Mouse (Mus musculus) neural tube, embryonic 11.5 days (tissue): ENCODE measurements around the gene Kat2b. TPM values are rescaled to one million over a fixed set of nuclear protein-coding genes. Genes with fewer than 3 reads are reported as not detected.
"Not testable (repeated sequence)": the region's sequence is repeated elsewhere in the genome, so short reads cannot be mapped to it uniquely, and the experiment has no call there.

Experiments
- ATAC-seq: fragments of 200-750 bp; cut with Nextera tagmentation; 2 replicates; pipeline ENCODE4 v1.8.0; 2017; ENCODE audit warnings: moderate number of reproducible peaks, mild to moderate bottlenecking, moderate TSS enrichment, moderate library complexity; ENCODE audit not compliant: insufficient read depth, low FRiP score, low TSS enrichment
- DNase-seq: peaks from one replicate; pipeline ENCODE4 v3.0.0-alpha.2; 2015; ENCODE audit warnings: low spot score
- H3K27ac ChIP-seq: fragments of 300-500 bp; sonication (generic); 2 replicates; pipeline ENCODE4 v1.5.1; 2014; ENCODE audit warnings: low read depth, mild to moderate bottlenecking, low read length
- H3K27me3 ChIP-seq: fragments of 300-500 bp; sonication (generic); 2 replicates; pipeline ENCODE4 v1.6.1; 2014; ENCODE audit warnings: mild to moderate bottlenecking, low read length, mixed read lengths; ENCODE audit not compliant: control insufficient read depth, insufficient read depth
- H3K36me3 ChIP-seq: fragments of 300-500 bp; sonication (generic); 2 replicates; pipeline ENCODE4 v1.6.1; 2014; ENCODE audit warnings: mild to moderate bottlenecking, low read length, moderate library complexity, mixed read lengths; ENCODE audit not compliant: control insufficient read depth, insufficient read depth
- H3K4me1 ChIP-seq: fragments of 300-500 bp; sonication (generic); 2 replicates; pipeline ENCODE4 v1.6.1; 2014; ENCODE audit warnings: low read length, mixed read lengths; ENCODE audit not compliant: control insufficient read depth, insufficient read depth
- H3K4me2 ChIP-seq: fragments of 300-500 bp; sonication (generic); 2 replicates; pipeline ENCODE4 v1.6.1; 2014; ENCODE audit warnings: low read depth, mild to moderate bottlenecking, moderate library complexity
- H3K4me3 ChIP-seq: fragments of 300-500 bp; sonication (generic); 2 replicates; pipeline ENCODE4 v1.5.1; 2014; ENCODE audit warnings: low read depth, low read length
- H3K9ac ChIP-seq: fragments of 300-500 bp; sonication (generic); 2 replicates; pipeline ENCODE4 v1.6.1; 2014; ENCODE audit warnings: mild to moderate bottlenecking, low read length
- H3K9me3 ChIP-seq: fragments of 300-500 bp; sonication (generic); 2 replicates; pipeline ENCODE4 v1.6.1; 2016; ENCODE audit warnings: low read length; ENCODE audit not compliant: control insufficient read depth
- WGBS: fragments of 180-500 bp; shearing (Covaris S2); extraction: QIAGEN DNeasy Blood & Tissue Kit; methylation state at CpG from one replicate; pipeline ENCODE4 v1.1.7; 2014; 5-methylcytosine and 5-hydroxymethylcytosine counted together
- polyA plus RNA-seq: library from polyadenylated mRNA; unstranded; fragments of >200 nt; fragmentation: Nextera tagmentation; extraction: Ambion mirVana; gene quantifications from 2 replicates; pipeline ENCODE4 v1.2.1, GENCODE M21; 2014

The Kat2b gene
- polyA plus RNA-seq, 1 experiment from 2014 or later = 5.2 TPM

- H3K9me3 ChIP-seq = no peaks in the 10 kb centered on the region
- no peaks in the 10 kb centered on the region for H3K36me3 ChIP-seq
- 86% methylated on average over 4 of the region's 4 CpGs for WGBS
- no peak for DNase-seq
- no peaks in the 10 kb centered on the region for H3K4me1 ChIP-seq
- ATAC-seq = no peak
- no peak overlapping the region for H3K4me3 ChIP-seq
- no peak overlapping the region for H3K4me2 ChIP-seq
- H3K9ac ChIP-seq = no peak overlapping the region
- no peaks in the 10 kb centered on the region for H3K27me3 ChIP-seq
- no peak overlapping the region for H3K27ac ChIP-seq
Measured at GRCm38 (mm10) chr17:53598571-53598970, 31.9 kb downstream of the Kat2b start.

- H3K4me3 ChIP-seq, DNase-seq, H3K27me3 ChIP-seq, H3K36me3 ChIP-seq, H3K27ac ChIP-seq, H3K9ac ChIP-seq, H3K9me3 ChIP-seq, H3K4me2 ChIP-seq, ATAC-seq, H3K4me1 ChIP-seq: not testable (repeated sequence)
- no CpG with 5 or more reads among the region's 7 CpGs for WGBS
Measured at GRCm38 (mm10) chr17:53603236-53603635, 36.6 kb downstream of the Kat2b start.

- not testable (repeated sequence) for DNase-seq, H3K9ac ChIP-seq, H3K4me3 ChIP-seq, ATAC-seq, H3K9me3 ChIP-seq, H3K36me3 ChIP-seq, H3K4me2 ChIP-seq, H3K4me1 ChIP-seq, H3K27ac ChIP-seq, H3K27me3 ChIP-seq
- no CpG with 5 or more reads among the region's 7 CpGs for WGBS
Measured at GRCm38 (mm10) chr17:53606082-53606481, 39.4 kb downstream of the Kat2b start.

GRCm38 (mm10) chr17:53608924-53609323 is 42.3 kb downstream of the Kat2b start:
- not testable (repeated sequence) for ATAC-seq, H3K27ac ChIP-seq, H3K36me3 ChIP-seq, H3K9me3 ChIP-seq, H3K27me3 ChIP-seq, DNase-seq, H3K4me3 ChIP-seq, H3K4me2 ChIP-seq, H3K4me1 ChIP-seq, H3K9ac ChIP-seq
- WGBS = no CpG with 5 or more reads among the region's 7 CpGs

GRCm38 (mm10) chr17:53617295-53617957 is 50.8 kb downstream of the Kat2b start:
- no peak for ATAC-seq

GRCm38 (mm10) chr17:53618369-53618768 is 51.7 kb downstream of the Kat2b start:
- ATAC-seq = no peak
- no peak overlapping the region for H3K9ac ChIP-seq

More at GRCm38 (mm10) chr17:53617295-53617957, 50.8 kb downstream of the Kat2b start:
- no peaks in the 10 kb centered on the region for H3K9me3 ChIP-seq
- H3K36me3 ChIP-seq = no peaks in the 10 kb centered on the region
- DNase-seq = no peak
- no peaks in the 10 kb centered on the region for H3K27me3 ChIP-seq
- no peak overlapping the region for H3K27ac ChIP-seq
- no peak overlapping the region for H3K4me2 ChIP-seq
- no peak overlapping the region for H3K4me3 ChIP-seq
- H3K4me1 ChIP-seq = no peaks in the 10 kb centered on the region
- WGBS = 94% methylated on average over 6 of the region's 6 CpGs
- no peak overlapping the region for H3K9ac ChIP-seq

GRCm38 (mm10) chr17:53619391-53619790 is 52.7 kb downstream of the Kat2b start:
- H3K27ac ChIP-seq = no peak overlapping the region
- no peak overlapping the region for H3K4me3 ChIP-seq
- no peaks in the 10 kb centered on the region for H3K9me3 ChIP-seq
- no peak overlapping the region for H3K9ac ChIP-seq
- no peaks in the 10 kb centered on the region for H3K4me1 ChIP-seq
- ATAC-seq (no peak), DNase-seq (no peak)
- no peaks in the 10 kb centered on the region for H3K36me3 ChIP-seq
- H3K27me3 ChIP-seq = no peaks in the 10 kb centered on the region
- no peak overlapping the region for H3K4me2 ChIP-seq

More at GRCm38 (mm10) chr17:53618369-53618768, 51.7 kb downstream of the Kat2b start:
- 95% methylated on average over 7 of the region's 7 CpGs for WGBS
- DNase-seq = no peak
- Histone ChIP-seq H3K4me3 (no peak overlapping the region), H3K27me3 (no peaks in the 10 kb centered on the region), H3K9me3 (no peaks in the 10 kb centered on the region), H3K4me1 (no peaks in the 10 kb centered on the region), H3K4me2 (no peak overlapping the region), H3K27ac (no peak overlapping the region), H3K36me3 (no peaks in the 10 kb centered on the region)

- Histone ChIP-seq H3K4me1 (no peaks in the 10 kb centered on the region), H3K4me2 (no peak overlapping the region), H3K27ac (no peak overlapping the region), H3K9me3 (no peaks in the 10 kb centered on the region), H3K36me3 (no peaks in the 10 kb centered on the region), H3K4me3 (no peak overlapping the region), H3K9ac (no peak overlapping the region), H3K27me3 (no peaks in the 10 kb centered on the region)
- DNase-seq (no peak), ATAC-seq (no peak)
- 77% methylated on average over 4 of the region's 4 CpGs for WGBS
Measured at GRCm38 (mm10) chr17:53620611-53621010, 54.0 kb downstream of the Kat2b start.

- Histone ChIP-seq H3K4me2 (no peak overlapping the region), H3K27ac (no peak overlapping the region), H3K9ac (no peak overlapping the region), H3K4me3 (no peak overlapping the region), H3K27me3 (no peaks in the 10 kb centered on the region), H3K36me3 (no peaks in the 10 kb centered on the region), H3K4me1 (no peaks in the 10 kb centered on the region), H3K9me3 (no peaks in the 10 kb centered on the region)
- DNase-seq (no peak), ATAC-seq (no peak)
- WGBS = 86% methylated on average over 3 of the region's 3 CpGs
Measured at GRCm38 (mm10) chr17:53622125-53622524, 55.5 kb downstream of the Kat2b start.
